Mouse (Mus musculus): ENCODE data around the gene Ksr1.

Ksr1 gene

DNA sequence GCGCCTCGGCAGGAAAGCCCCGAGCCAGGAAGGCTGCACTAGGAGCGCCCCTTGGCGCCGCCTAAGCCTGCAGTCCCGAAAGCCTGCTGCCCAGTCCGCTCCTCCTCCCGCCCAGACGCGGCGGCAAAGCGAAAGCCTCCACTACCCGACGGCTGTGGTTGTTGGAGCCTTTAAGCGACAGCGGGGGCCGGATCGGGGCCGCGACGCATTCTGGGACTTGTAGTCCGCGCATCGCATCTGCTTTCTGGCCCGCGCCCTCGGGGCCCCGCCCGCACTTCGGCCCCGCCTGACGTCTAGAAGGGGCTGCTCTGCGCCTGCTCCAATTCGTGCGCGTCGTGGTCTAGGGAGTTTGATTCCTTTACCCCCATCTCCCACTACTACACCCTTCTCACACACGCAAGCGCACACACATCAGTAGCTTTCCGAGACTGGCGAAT lies at the start of gene Ksr1:
Gene Ksr1, minus strand, starts transcription at position 77 of the 437 bp plus-strand sequence.
- H3K36me3 ChIP-seq (ENCODE audit: control insufficient read depth, insufficient read depth, low read length, poor library complexity, severe bottlenecking) = no peaks in the 10 kb centered on the region
- H3K27me3 ChIP-seq (ENCODE audit: control insufficient read depth, insufficient read depth, low read length, poor library complexity, severe bottlenecking) = no peaks in the 10 kb centered on the region
- peak; percentile 94 for DNase-seq (ENCODE audit: low read depth, low spot score)

DNA sequence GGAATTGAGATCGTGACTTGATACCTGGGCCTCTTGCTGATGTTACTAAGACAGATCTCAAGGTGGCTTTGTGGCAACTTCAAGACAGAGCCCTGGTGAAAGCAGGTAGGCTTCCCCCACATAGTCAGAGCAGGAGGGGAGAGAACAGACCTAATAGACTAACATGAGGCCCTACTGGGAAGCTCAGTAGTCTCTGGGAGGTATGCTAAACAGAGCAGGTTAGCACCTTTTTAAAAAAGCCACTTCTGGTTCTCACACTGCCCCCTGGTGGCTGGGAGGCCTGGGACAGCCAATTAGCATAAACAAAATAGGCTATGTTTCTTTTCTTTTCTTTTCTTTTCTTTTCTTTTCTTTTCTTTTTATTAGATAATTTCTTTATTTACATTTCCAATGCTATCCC lies 46.0 kb upstream of the Ksr1 start:
- peak; percentile 76 for DNase-seq (ENCODE audit: low read depth, low spot score)
- Histone ChIP-seq H3K27me3 (ENCODE audit: control insufficient read depth, insufficient read depth, low read length, poor library complexity, severe bottlenecking) (no peaks in the 10 kb centered on the region), H3K36me3 (ENCODE audit: control insufficient read depth, insufficient read depth, low read length, poor library complexity, severe bottlenecking) (no peaks in the 10 kb centered on the region)

DNA sequence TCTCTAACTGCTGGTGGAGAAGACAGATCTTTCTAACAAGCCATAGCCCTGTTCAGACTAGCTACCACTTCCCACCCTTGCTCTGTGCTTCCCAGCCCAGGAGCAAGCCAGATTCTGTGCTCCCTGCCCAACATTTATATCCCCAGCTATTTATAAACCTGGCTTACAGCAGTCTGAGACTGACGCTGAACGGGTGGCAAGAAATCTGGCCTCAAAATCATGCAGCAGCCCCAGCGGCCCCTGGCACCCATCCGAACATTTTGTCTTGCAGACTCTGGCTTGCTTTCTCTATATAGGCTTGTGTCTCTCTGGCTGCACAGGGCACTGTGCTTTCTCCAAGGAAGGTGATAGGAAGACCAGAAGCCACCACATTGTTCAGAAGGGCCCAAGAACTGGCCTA lies 45.0 kb upstream of the Ksr1 start:
- H3K27me3 ChIP-seq (ENCODE audit: control insufficient read depth, insufficient read depth, low read length, poor library complexity, severe bottlenecking) = no peaks in the 10 kb centered on the region
- H3K36me3 ChIP-seq (ENCODE audit: control insufficient read depth, insufficient read depth, low read length, poor library complexity, severe bottlenecking) = no peaks in the 10 kb centered on the region
- DNase-seq (ENCODE audit: low read depth, low spot score) = no peak

DNA sequence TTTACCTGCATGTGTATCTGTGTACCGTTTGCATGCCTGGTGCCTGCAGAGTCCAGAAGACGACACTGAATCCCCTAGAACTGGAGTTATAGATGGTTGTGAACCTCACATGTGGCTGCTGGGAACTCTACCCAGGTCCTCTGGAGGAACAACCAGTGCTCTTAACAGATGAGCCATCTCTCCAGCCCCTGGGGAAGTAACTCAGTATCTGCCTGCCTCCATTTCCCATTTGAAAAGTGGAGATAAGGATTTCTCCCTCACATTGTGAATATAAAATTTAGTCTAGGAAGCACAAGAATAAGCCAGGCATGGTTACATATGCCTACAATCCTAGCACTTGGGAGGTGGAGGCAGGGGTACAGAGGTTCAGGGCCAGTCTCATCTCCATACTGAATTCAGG lies 44.0 kb upstream of the Ksr1 start:
- no peaks in the 10 kb centered on the region for H3K27me3 ChIP-seq (ENCODE audit: control insufficient read depth, insufficient read depth, low read length, poor library complexity, severe bottlenecking)
- no peaks in the 10 kb centered on the region for H3K36me3 ChIP-seq (ENCODE audit: control insufficient read depth, insufficient read depth, low read length, poor library complexity, severe bottlenecking)
- no peak for DNase-seq (ENCODE audit: low read depth, low spot score)

DNA sequence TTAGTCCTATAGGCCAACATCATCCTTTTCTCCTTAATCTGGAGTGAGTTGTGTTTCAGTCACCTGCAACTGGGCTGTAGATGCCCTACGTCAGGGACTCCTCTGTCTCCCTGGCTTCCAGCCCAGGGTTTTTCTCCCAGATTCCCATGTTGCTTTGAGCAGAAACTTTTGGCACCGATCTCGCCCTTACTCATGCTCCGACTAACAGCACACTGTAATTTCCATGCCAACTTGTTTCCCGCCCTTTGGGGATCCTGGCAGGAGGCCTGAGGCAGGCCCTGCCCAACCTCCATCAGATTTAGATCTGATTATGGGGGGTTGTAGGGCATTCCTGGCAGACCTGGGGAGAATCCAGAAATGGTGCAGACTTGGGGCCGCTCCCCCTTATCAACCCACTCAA lies 42.0 kb upstream of the Ksr1 start:
- no peaks in the 10 kb centered on the region for H3K36me3 ChIP-seq (ENCODE audit: control insufficient read depth, insufficient read depth, low read length, poor library complexity, severe bottlenecking)
- DNase-seq (ENCODE audit: low read depth, low spot score) = no peak
- no peaks in the 10 kb centered on the region for H3K27me3 ChIP-seq (ENCODE audit: control insufficient read depth, insufficient read depth, low read length, poor library complexity, severe bottlenecking)

DNA sequence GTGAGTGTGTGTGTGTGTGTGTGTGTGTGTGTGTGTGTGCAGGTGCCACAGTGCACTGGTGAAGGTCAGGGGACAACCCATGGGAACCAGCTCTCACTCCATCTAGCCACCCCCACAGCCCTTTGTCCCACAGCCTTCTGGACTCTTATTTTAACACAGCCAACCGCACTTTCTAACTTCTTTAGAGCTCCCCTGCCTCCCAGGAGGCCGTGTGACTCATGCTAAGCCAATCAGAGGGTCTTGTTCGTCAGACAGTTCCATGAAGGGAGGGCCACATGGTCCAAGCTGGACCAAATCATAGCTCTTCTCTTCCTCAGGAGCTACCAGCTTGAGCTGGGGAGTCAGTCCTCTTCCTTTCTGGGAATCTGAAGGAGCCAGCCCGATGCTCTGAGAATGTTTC lies 41.1 kb upstream of the Ksr1 start:
- no peak for DNase-seq (ENCODE audit: low read depth, low spot score)
- no peaks in the 10 kb centered on the region for H3K27me3 ChIP-seq (ENCODE audit: control insufficient read depth, insufficient read depth, low read length, poor library complexity, severe bottlenecking)
- no peaks in the 10 kb centered on the region for H3K36me3 ChIP-seq (ENCODE audit: control insufficient read depth, insufficient read depth, low read length, poor library complexity, severe bottlenecking)

DNA sequence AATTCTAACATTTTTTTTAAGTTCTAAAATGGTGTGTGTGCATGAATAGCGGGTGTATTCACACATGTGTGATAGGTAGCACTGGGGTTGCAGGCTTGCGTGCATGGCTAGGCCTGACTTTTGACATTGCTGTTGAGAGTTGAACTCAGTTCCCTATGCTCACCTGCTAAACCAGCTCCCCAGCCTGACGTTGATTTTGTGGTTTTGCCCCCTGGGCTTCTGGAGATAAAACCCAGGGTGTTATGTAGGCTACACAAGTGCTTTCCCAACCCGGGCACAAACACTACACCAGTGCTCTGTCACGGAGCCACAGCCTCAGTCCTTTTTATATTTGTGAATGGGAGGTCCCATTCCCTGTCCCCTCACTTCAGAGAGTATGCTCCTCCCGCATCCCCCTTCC lies 39.5 kb upstream of the Ksr1 start:
- Histone ChIP-seq H3K27me3 (ENCODE audit: control insufficient read depth, insufficient read depth, low read length, poor library complexity, severe bottlenecking) (no peaks in the 10 kb centered on the region), H3K36me3 (ENCODE audit: control insufficient read depth, insufficient read depth, low read length, poor library complexity, severe bottlenecking) (no peaks in the 10 kb centered on the region)
- DNase-seq (ENCODE audit: low read depth, low spot score) = no peak

DNA sequence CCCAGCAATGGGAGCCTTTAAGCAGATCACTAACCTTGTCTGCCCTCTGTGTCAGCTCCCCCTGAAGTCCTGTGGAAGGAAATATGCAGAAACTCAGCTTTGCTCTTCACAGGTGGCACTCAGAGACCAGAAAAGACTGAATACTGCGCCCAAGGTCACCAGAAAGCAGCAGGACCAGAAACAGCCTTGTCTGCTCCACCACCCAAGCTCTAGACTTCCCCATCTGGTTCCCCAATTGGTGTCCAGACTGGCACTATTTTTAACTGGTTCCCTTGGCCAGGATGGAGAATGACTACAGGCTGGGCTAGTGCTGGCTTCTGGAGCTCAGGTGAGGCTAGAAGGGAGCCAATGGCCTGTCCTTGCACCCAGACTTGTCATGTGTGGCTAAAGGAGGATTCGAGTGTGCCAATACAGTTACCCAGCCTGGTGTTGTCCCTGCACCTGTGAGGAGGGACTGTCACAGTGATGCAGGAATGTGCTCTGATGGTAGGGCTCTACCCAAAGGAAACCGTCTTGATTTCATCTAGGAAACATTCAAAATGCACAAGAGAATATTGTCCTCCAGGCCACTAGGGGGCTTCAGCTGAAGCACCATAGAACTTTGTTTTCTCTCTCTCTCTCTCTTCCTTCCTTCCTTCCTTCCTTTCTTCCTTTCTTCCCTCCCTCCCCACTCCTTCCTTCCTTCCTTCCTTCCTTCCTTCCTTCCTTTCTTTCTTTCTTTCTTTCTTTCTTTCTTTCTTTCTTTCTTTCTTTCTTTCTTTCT lies 38.1 kb upstream of the Ksr1 start:
- DNase-seq (ENCODE audit: low read depth, low spot score) = no peak
- no peaks in the 10 kb centered on the region for H3K36me3 ChIP-seq (ENCODE audit: control insufficient read depth, insufficient read depth, low read length, poor library complexity, severe bottlenecking)
- no peaks in the 10 kb centered on the region for H3K27me3 ChIP-seq (ENCODE audit: control insufficient read depth, insufficient read depth, low read length, poor library complexity, severe bottlenecking)

DNA sequence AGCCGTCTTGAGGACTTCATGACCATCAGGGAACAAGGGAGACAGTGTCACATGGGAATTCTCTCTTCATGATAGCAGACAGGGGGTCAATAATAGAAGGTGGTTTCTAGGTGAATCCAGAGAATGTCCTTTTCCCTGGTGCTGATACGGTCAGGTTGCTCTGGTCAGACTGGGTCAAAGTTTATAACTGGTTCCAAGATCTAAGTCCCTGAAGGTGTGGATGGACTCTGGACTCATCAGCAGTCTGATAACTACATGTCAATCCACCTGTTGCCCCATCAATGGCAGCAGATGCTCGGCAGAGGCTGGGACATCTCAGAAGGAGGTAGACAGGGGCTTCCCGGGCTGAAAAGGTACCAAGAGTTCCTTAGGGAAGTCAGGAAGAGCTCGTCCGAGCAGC lies 37.2 kb upstream of the Ksr1 start:
- Histone ChIP-seq H3K27me3 (ENCODE audit: control insufficient read depth, insufficient read depth, low read length, poor library complexity, severe bottlenecking) (no peaks in the 10 kb centered on the region), H3K36me3 (ENCODE audit: control insufficient read depth, insufficient read depth, low read length, poor library complexity, severe bottlenecking) (no peaks in the 10 kb centered on the region)
- DNase-seq (ENCODE audit: low read depth, low spot score) = no peak

DNA sequence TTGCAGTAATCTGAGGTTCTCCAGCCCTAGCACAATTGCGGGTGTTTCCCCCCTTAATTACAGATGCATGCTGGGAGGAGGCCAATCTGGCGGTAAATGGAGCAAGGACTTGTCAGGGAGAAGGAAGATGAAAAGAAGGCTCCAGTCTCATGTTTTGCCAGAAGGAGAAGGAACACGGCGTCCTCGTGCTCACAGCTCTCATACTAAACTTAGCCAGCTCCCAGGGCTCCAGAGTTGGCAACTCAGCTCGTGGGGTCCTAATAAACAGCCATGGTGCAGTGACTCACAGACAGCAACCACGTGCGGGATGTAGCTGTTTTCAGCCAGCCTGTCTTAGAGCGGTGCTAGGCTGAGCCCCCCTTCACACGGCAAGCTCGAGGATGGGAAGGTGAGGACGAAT lies 36.7 kb upstream of the Ksr1 start:
- no peaks in the 10 kb centered on the region for H3K27me3 ChIP-seq (ENCODE audit: control insufficient read depth, insufficient read depth, low read length, poor library complexity, severe bottlenecking)
- no peaks in the 10 kb centered on the region for H3K36me3 ChIP-seq (ENCODE audit: control insufficient read depth, insufficient read depth, low read length, poor library complexity, severe bottlenecking)
- no peak for DNase-seq (ENCODE audit: low read depth, low spot score)

DNA sequence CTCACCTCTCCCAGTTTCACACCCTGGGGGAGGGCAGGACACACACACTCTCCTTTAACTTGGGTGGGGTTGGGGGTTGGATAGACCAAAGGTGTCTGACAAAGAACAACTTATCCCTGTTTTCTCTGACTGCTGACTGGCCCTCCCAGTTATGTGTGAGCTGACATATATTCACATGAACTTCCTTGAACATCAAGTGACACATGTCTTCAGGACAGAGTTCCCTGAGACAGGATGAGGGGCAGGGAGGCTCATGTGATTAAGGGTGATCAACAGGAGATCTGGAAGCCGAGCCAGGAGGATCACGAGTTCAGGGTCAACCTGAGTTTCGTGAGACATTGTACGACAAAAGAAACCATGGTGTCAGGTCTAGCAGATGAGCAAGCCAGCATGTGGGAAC lies 35.7 kb upstream of the Ksr1 start:
- DNase-seq (ENCODE audit: low read depth, low spot score) = no peak
- no peaks in the 10 kb centered on the region for H3K27me3 ChIP-seq (ENCODE audit: control insufficient read depth, insufficient read depth, low read length, poor library complexity, severe bottlenecking)
- H3K36me3 ChIP-seq (ENCODE audit: control insufficient read depth, insufficient read depth, low read length, poor library complexity, severe bottlenecking) = no peaks in the 10 kb centered on the region

DNA sequence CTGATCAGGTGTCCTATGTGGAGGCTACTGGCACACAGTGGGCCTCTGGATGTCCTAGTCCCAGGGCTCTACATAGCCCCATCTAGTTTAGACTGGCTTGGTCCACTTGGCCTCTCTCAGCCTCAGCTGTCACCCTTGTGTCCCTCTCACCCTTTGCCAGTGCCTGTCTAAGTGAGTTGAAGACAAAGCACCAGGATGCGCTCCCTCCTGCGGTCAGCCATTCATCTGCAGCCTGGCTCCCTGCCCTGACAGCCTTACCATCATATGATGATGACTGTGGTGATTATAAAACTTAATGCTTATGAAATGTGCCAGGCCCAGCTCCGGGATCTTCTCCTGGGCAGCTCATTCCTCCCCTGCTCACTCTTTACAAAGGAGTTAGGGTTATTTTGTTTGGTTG lies 30.5 kb upstream of the Ksr1 start:
- DNase-seq (ENCODE audit: low read depth, low spot score) = no peak
- no peaks in the 10 kb centered on the region for H3K36me3 ChIP-seq (ENCODE audit: control insufficient read depth, insufficient read depth, low read length, poor library complexity, severe bottlenecking)
- H3K27me3 ChIP-seq (ENCODE audit: control insufficient read depth, insufficient read depth, low read length, poor library complexity, severe bottlenecking) = no peaks in the 10 kb centered on the region

DNA sequence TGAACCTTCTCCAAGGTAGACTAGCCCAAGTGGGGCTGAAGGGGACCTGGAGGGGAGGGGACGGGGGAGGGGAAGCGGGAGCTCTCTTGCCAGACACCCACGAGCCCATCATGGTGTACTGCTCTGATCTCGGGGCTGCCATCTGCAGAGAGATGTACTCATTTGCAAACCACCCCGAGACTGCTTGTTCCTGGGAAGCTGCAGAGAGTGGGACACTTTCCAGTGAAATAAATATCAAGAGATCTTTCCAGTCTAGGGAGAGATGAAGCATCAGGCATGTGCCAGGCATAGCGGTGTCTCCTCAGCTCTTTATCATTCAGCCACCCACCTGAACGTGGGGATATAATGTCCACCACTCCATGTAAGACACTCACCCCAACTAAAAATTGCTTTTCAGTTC lies 25.8 kb upstream of the Ksr1 start:
- Histone ChIP-seq H3K36me3 (ENCODE audit: control insufficient read depth, insufficient read depth, low read length, poor library complexity, severe bottlenecking) (no peaks in the 10 kb centered on the region), H3K27me3 (ENCODE audit: control insufficient read depth, insufficient read depth, low read length, poor library complexity, severe bottlenecking) (no peaks in the 10 kb centered on the region)

DNA sequence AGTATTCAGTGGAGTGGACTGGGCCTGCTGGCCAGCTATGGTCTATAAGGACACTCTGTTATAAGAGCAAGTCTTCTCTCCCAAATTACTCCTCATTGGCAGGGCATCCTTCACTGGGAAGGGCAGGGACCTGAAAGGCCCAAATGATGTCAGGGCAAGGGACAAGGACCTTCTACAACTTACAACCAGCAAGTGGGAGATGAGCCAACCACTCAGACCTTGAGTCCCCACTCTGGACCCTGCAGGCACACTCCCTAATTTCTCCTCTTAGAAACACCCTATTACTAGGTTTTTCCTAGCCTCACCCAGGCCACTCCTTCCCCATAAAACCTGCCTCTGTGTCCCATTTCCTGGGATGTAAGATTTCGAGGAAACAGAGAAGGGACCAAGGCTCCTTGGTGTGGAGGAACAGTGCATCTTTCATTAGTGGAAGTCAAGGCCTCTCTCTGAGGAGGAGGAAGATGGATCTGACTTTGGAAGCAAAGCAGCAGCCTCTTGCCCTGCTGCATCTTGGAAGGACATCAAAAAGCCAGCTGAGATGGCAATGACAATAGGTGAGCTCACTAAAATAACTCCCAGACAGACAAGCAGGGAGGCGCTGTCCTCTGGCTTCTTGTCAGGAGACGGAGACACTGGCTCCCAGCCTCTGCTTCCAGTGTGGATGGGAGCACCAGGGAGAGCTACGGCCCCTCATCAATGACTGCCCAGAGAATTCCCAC lies 20.5 kb upstream of the Ksr1 start:
- DNase-seq (ENCODE audit: low read depth, low spot score) = no peak
- Histone ChIP-seq H3K27me3 (ENCODE audit: control insufficient read depth, insufficient read depth, low read length, poor library complexity, severe bottlenecking) (no peaks in the 10 kb centered on the region), H3K36me3 (ENCODE audit: control insufficient read depth, insufficient read depth, low read length, poor library complexity, severe bottlenecking) (no peaks in the 10 kb centered on the region)

More for the DNA sequence above, 25.8 kb upstream of the Ksr1 start:
- DNase-seq (ENCODE audit: low read depth, low spot score) = no peak

DNA sequence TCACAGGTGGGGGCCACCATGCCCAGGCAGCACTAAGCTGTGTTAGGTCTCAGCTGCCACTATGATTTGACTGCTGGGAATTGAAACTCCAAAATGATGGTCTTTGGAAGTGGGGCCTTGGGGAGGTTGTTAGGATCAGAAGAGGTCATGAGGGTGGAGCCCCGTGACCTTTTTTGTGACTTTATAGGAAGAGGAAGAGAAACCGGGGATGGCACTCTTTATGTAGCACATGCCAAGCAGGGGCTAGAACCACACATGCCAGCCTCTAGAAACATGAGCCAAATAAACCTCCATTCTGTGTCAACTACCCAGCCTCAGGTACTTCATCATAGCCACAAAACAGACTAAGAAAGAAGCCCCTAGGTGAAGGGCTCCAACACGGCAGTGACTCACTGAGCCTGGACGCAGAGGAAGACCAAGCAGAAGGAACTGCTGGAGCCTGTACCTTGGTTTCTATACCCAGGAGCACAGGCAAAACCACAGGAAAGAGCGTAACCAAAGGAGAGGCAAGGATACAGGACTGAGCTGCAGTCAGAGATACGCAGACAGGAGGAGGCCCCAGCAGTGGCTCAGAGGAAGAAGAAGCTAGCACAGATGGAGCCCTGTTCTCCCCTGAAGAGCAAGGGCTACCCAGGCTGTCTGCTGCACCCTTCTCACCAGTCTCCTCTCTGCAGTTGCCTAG lies 15.0 kb upstream of the Ksr1 start:
- Histone ChIP-seq H3K27me3 (ENCODE audit: control insufficient read depth, insufficient read depth, low read length, poor library complexity, severe bottlenecking) (no peaks in the 10 kb centered on the region), H3K36me3 (ENCODE audit: control insufficient read depth, insufficient read depth, low read length, poor library complexity, severe bottlenecking) (no peaks in the 10 kb centered on the region)
- DNase-seq (ENCODE audit: low read depth, low spot score) = no peak
